Mouse (Mus musculus) cerebellum, postnatal 10 days (tissue): ENCODE results near the gene Togaram2.

Experiments
- DNase-seq, 2 experiments: peaks; one replicate each; pipeline ENCODE4 v3.0.0; 2021; ENCODE audit warnings: mixed read lengths in 2 of 2

Togaram2 gene

DNA sequence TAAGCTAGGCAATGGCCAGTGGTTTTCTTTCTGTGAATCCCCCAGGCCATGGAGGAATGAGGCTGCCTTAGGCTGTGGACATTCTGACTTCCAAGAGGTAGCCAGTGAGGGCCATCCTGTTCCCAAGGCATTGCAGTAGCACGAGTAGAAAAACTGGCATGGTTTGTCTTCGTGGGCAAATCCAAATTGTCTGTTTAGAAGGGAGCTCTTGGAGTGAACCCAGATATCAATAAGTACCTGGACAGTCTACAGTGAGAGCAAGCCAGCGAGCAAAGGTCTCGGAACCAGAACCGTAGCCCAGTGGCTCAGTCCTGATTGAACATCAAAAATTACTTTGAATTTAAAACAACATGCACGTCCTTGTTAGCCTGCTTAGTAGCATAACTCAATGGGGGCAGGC is 10.2 kb downstream of the Togaram2 start:
- DNase-seq = no peak

GRCm38 (mm10) chr17:71684103-71684608 is 11.1 kb downstream of the Togaram2 start:
- DNase-seq = peak in 1 of 2 experiments; percentile 39

DNA sequence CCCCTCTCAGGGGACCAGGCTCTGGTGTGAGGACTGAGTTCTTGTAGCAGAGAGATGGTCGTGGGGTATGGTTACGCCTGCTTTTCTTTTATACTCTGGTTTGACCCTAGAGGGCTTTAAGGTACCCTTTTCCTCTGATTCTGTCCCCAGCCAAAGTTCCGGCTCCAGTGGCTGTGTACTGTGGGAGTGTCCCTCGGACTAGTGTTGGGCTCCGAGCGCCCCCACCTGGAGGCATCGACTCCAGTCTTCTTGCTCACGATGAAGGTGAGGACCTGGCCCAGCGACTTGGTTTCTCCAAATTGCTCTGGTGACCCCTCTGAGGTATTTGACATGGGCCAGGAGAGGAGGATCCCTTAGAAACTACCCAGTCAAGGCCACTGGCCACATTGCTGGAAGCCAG is 14.4 kb downstream of the Togaram2 start:
- no peak for DNase-seq

DNA sequence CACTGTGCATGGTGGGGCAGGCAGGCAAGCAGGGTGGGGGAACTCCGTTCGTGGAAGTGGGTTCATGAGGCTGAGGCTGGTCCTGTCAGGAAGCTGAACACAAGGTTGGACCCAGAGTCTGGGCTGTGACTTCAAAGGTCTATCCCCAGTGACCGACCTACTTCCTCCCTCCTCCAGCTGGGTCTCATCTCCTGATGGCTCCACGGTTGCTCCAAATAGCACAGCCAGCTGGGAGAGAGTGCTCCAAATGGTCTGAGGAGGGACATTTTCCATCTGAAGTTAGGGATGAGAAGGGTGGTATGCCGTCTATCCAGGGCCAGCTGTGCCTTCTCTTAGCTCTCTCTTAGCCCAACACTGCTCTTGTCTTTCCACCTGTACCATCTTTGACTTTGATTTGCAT is 16.8 kb downstream of the Togaram2 start:
- DNase-seq = no peak

- peak; percentile 54 to 59 for DNase-seq
Observed at GRCm38 (mm10) chr17:71691361-71691875, 18.4 kb downstream of the Togaram2 start.

DNA sequence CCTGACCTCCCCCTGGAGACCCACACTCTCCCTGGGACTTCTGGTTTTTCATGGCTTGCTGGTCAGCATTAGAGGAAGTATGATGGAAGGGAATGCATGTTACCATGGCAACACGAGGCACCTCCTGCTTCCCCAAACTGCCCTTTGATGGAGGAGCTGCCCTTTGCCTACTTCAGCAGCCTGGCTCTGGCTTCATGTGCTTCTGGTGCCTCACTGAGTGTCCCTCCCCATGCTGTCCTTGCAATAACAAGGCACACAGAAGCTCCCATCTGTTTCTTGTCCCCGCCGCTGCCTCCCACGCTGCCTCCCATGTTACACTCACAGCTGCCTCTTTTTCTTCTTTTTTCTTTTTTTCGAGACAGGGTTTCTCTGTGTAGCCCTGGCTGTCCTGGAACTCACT is 20.3 kb downstream of the Togaram2 start:
- peak in 1 of 2 experiments; percentile 40 for DNase-seq

- peak; percentile 50 to 57 for DNase-seq
Observed at GRCm38 (mm10) chr17:71693780-71694179, 20.7 kb downstream of the Togaram2 start.

DNA sequence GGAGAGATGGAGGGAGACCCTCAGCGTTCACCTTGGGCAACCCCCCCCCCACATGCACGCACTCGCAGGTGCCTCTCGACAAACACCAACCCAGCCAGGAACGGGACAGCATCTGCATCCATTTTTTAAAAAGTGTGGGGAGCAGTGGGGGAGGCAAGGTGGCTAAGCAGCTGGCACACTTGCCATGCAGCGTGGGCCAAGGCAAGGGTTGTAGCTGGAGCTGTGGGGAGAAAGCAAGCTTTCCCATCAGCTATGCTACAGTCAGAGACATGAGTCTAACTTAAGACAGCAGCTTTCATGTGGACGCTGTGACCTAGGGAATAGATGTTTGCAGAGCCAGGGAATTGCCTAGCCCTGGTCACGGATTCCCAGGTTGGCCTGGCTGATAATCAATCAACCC is 22.1 kb downstream of the Togaram2 start:
- no peak for DNase-seq

- no peak for DNase-seq
Observed at GRCm38 (mm10) chr17:71695716-71696315, 22.8 kb downstream of the Togaram2 start.

DNA sequence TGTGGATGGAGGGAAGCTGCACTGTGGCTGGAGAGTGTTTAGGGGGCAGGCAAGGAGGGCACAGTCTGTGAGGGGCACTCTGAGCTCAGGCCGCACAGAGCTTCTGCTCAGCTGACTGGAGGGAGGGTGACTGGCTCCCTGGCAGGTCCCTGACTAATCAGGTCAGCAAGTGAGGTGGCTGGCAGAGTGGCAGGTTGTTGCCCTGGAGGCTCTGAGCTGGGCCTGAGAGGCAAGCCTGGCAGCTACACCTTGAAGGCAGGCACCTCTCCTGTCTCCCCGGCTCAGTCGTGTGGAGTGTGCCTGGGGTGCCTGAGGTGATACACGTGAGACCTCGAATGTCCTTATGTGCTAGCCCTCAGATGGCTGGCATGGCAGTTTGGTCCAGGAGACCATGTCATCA is 23.3 kb downstream of the Togaram2 start:
- DNase-seq = no peak

DNA sequence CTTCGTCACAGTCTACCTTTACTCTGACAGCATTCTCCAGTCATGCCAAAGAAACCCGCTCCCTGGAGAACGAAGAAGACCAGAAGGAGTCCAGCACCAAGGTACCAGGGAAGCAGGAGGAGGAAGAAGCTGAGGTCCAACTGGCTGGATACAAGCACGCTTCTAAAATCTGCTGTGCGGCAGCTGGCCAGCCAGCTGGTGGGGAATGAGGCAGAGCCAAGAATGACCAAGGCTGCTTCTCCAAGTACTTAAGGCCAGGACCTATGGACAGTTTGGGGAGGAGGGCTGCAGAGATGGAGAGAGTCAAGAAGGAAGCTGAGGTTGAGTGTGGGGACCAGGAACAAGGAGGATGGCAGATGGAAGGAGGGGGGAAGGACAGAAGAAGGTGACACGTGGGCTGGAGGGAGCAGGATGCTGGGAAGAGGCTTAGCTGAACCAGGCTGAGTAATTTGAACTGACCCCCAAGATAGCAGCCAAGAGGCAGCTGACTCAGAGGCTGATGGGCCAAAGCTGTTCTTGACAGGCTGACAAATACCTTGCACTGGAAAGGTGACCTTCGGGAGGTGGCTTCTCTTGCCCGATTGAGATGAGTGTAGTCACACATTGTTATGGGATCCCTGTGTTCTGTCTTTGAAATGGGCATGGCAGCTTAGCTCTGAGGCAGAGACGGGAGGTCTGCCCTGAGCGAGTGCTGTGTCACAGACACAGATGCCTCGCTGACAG is 25.0 kb downstream of the Togaram2 start:
- peak; percentile 78 to 81 for DNase-seq

DNA sequence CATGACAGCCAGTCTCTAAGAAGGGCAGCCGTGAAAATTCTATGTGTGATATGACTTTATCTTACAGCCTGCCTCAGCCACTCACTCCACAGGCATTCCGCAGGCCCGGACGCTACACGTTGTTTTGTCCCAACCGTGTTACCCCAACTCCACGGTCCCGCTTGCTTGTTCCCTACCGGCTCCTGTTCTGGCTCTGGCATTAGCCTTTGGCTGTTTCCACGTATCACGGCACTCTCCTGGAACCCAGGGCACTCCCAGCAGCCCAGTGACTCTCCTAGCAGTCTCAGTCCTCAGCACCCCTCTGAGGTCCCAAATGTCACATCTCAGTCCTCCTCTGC is 25.5 kb downstream of the Togaram2 start:
- no peak for DNase-seq

DNA sequence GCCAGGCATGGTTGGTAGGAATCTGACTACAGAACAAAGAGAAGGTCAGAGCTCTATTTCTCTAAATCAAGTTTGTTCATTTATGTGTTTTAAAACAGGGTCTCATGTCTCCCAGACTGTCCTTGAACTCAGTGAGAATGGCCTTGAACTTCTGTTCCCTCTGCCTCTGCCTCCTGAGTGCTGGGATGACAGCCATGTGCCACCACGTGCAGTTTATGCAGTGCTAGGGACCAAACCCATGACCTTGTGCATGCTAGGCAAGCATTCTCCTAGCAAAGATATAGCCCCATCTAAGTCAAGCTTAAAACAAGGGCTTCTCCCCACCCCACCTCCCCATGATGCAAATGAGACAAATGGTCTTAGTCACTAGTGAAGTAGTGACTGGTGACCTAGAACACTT is 32.1 kb downstream of the Togaram2 start:
- no peak for DNase-seq

DNA sequence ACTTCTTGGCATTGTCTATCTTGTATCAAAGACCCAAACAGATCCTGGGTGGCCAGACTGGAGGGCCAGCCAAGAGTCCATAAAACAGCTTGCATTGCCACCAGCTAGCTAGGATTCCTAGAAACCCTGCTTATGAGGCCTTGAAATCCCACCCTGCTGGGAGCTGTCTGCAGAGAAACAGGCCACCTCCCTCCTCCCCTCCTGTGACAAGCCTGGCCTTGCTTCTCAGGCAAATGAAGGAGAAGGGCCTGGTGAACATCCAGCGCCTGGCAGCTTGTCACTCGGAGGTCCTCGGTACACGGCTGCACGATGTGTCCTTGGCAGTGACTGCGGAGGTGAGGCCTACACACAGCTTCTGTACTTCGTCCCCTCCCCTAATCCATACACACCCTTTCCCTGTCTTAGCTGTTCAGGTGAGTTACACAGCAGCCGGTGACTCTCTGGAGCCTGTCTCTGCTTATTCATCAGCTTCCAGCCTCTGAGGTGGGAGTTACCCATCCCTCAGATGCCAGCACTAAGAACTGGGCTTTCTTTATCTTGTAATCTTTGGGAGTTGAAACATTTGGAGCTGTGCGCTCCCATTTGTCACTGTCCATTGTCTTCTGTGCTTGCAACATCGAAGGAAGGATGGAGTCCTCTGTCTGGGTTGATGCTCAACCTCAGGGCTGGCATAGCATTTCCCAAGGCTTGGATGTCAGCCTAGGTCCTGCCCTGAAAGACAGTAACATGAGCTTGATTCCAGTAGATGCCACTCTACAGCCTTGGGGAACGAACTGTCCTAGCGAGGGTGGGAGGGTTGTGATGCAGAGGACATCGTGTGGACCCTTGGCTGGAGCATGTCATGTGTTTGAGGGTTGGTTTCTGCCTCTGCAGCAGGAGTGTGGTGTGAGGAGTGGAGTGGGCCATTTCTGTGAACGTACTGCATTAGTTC is 32.8 kb downstream of the Togaram2 start:
- peak in 1 of 2 experiments; percentile 42 for DNase-seq

DNA sequence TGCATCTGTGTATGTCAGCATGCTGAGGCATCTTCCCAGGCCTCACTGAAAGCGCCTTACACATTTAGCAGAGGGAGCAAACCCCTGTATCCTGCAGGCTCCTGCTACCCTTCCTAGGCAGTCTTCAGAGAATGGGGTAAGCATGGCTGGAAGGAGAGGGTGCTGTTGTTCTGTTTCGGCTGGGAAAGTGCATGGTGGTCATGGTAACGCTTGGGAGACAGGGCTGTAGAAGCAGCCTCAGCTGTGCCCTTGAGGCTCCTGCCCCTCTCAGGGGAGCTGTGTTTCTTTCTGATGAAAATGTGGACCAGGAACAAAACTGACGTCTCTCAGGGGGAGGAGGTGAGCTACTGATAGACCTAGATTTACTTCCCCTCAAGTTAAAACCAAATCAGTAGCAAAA is 34.7 kb downstream of the Togaram2 start:
- DNase-seq = no peak

GRCm38 (mm10) chr17:71712279-71712678 is 39.2 kb downstream of the Togaram2 start:
- peak; percentile 53 to 57 for DNase-seq

DNA sequence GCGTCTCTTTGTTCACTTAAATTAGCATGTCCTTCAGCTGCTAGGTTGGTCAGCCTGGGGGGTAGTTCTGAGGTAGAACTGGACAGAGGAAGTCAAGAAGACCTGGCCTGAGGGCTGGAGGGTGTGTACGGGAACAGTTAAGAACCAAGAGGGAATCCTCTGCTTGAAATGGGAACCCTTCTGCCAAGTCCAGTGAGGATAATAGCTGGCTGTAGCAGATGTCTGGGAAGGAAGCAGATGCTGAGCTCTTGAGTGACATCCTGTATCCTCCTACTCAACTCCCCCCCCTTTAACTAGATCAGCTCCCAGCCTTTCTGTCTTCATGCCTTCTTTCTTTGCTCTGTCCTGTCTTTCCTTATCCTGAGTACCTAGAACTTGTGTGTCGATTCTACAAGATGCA is 42.0 kb downstream of the Togaram2 start:
- no peak for DNase-seq

- DNase-seq = no peak
Observed at GRCm38 (mm10) chr17:71717881-71718625, 45.0 kb downstream of the Togaram2 start.

DNA sequence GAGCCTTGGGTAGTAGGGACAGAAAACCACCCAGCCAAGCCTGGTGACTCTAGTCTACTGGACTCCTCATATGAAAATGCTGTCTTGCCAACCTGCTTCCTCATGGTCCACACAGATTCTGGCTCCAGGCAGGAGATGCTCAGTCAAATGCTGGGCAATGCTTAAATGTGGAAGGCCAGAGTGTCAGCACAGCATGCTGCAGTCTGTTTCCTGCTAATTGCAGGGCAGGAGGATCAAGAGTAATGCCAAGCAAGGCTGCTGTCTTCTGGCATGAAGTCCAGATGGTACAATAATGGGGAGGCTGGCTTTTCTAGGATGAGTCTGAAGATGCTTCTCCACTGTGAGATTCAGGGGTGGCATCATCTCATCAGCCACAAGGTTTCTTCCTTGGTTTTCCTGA is 47.4 kb downstream of the Togaram2 start:
- peak; percentile 83 to 88 for DNase-seq

- DNase-seq = no peak
Observed at GRCm38 (mm10) chr17:71721019-71721418, 48.0 kb downstream of the Togaram2 start.

GRCm38 (mm10) chr17:71730655-71731054 is 57.6 kb downstream of the Togaram2 start:
- peak; percentile 71 to 88 for DNase-seq

DNA sequence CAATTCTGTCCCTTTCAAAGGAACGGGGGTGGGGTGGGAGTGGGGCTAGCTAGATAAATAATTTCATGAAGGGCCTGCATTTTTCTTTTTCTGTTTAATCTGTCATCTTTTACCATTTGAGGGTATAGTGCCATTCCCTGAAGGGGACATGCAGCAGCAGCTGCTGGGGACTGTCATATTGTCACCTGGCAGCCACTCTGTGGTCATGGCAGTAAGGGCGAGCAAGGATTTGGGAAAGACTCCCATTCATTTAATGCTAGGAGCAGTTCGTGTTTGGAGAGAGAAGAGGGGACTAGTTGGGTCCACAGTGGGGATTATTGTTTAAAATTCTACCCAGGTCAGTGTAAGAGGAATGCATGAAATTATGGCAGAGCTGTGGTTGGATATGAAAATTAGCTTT is 63.4 kb downstream of the Togaram2 start:
- no peak for DNase-seq
